Mouse (Mus musculus) retina, adult 2 months (tissue): ENCODE measurements around the gene Dynlt1f.
"Not testable (repeated sequence)": the region's sequence is repeated elsewhere in the genome, so short reads cannot be mapped to it uniquely, and the experiment has no call there.

Source experiments
- DNase-seq: peaks from one replicate; pipeline ENCODE4 v3.0.0-alpha.2; 2012; ENCODE audit warnings: low read depth, low spot score

Gene Dynlt1f

GRCm38 (mm10) chr17:6661093-6661816 lies 5.6 kb upstream of the Dynlt1f start:
- not testable (repeated sequence) for DNase-seq

- not testable (repeated sequence) for DNase-seq
Measured at GRCm38 (mm10) chr17:6660589-6660988, 4.9 kb upstream of the Dynlt1f start.

- not testable (repeated sequence) for DNase-seq
Measured at GRCm38 (mm10) chr17:6658801-6659200, 3.1 kb upstream of the Dynlt1f start, which contains the start of gene Sytl3. Gene Sytl3 (plus strand): TSS chr17:6659093.

- DNase-seq, result not testable (repeated sequence)
Measured at GRCm38 (mm10) chr17:6656471-6656870, 771 bp upstream of the Dynlt1f start.

GRCm38 (mm10) chr17:6655087-6655511 lies 601 bp downstream of the Dynlt1f start:
- peak; percentile 34 for DNase-seq

GRCm38 (mm10) chr17:6653341-6653946 lies 2.3 kb downstream of the Dynlt1f start:
- not testable (repeated sequence) for DNase-seq

- not testable (repeated sequence) for DNase-seq
Measured at GRCm38 (mm10) chr17:6650904-6651565, 4.7 kb downstream of the Dynlt1f start.

GRCm38 (mm10) chr17:6647452-6647851 lies 8.2 kb downstream of the Dynlt1f start:
- not testable (repeated sequence) for DNase-seq

GRCm38 (mm10) chr17:6646841-6647240 lies 8.9 kb downstream of the Dynlt1f start:
- not testable (repeated sequence) for DNase-seq

GRCm38 (mm10) chr17:6645668-6646067 lies 10.0 kb downstream of the Dynlt1f start:
- DNase-seq, result not testable (repeated sequence)

- not testable (repeated sequence) for DNase-seq
Measured at GRCm38 (mm10) chr17:6644673-6645072, 11.0 kb downstream of the Dynlt1f start.

GRCm38 (mm10) chr17:6644210-6644609 lies 11.5 kb downstream of the Dynlt1f start:
- DNase-seq, result not testable (repeated sequence)

GRCm38 (mm10) chr17:6640771-6641429 lies 14.8 kb downstream of the Dynlt1f start:
- not testable (repeated sequence) for DNase-seq

- not testable (repeated sequence) for DNase-seq
Measured at GRCm38 (mm10) chr17:6640044-6640637, 15.6 kb downstream of the Dynlt1f start.

- not testable (repeated sequence) for DNase-seq
Measured at GRCm38 (mm10) chr17:6639486-6639885, 16.2 kb downstream of the Dynlt1f start.

- DNase-seq, result not testable (repeated sequence)
Measured at GRCm38 (mm10) chr17:6638444-6638843, 17.3 kb downstream of the Dynlt1f start.

- not testable (repeated sequence) for DNase-seq
Measured at GRCm38 (mm10) chr17:6637434-6637833, 18.3 kb downstream of the Dynlt1f start.

GRCm38 (mm10) chr17:6636861-6637260 lies 18.8 kb downstream of the Dynlt1f start:
- DNase-seq, result no peak

- not testable (repeated sequence) for DNase-seq
Measured at GRCm38 (mm10) chr17:6635781-6636180, 19.9 kb downstream of the Dynlt1f start.

GRCm38 (mm10) chr17:6632850-6633249 lies 22.9 kb downstream of the Dynlt1f start:
- not testable (repeated sequence) for DNase-seq

GRCm38 (mm10) chr17:6630398-6630797 lies 25.3 kb downstream of the Dynlt1f start:
- not testable (repeated sequence) for DNase-seq
